Mouse (Mus musculus) lung, postnatal 14 days (tissue): Measurements from ENCODE around the gene Trip6.

Experiments
- DNase-seq: peaks from one replicate; pipeline ENCODE4 v3.0.0; 2021

Trip6 gene

DNA sequence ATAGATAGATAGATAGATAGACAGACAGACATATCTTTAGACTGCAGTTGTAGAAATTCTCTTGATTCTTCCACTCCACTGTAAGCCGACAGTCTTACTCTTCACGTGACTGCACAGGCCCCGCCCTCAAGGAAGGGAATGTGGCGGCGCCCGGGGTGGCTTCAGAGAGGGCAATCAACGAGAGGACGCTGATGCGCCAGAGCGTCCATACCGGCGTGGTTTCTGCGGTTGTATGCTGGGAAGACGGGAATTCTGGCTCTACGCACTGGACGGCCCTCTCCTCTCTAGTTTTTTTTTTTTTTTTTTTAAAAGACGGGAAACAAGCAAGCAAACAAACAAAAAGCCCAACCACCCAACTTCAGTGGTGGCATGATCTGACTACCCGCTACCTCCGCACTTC, 24.1 kb upstream of the Trip6 start:
- peak; percentile 91 for DNase-seq

- no peak for DNase-seq
Measured at GRCm38 (mm10) chr5:137337190-137337589, 23.0 kb upstream of the Trip6 start.

DNA sequence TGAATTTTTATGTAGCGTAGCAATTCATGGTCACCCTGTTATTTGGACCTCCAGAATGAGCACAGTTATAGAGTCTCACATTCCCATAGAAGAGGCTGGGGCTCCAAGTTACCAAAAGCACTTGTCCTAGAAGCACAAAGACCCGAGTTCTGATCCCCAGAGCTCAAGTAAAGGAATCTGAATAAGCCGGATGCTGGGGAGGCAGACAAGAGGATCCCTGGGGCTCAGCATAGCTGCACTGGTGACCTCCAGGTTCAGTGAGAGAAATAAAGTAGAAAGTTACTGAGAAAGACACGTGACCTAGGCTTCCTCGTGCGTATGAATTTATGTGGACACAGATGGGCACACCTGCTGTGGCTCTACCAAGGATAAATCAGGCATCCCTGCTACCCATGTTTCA, 20.9 kb upstream of the Trip6 start:
- no peak for DNase-seq

DNA sequence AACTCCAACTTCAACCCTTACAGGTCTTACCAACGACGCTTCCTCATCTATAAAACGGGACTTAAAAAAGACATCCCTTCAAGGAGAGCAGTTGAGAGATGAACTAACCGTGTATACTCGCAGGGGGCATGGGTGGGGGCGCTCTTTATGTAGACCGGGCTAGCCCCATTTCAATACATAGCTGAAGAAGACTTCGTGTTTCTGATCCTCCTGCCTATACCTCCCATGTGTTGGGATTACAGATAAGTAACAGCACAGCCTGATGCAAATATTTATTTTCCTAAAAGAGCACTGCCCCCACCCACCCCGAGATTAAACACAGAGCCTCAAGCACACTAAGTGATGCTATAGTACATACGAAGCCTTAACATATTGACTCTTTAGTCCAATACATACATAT, 20.1 kb upstream of the Trip6 start:
- DNase-seq, result no peak

GRCm38 (mm10) chr5:137333512-137334174, 19.4 kb upstream of the Trip6 start, which contains the start of gene Slc12a9:
Gene Slc12a9 (minus strand): TSS chr5:137333597.
- peak; percentile 96 for DNase-seq

GRCm38 (mm10) chr5:137332857-137333511, 18.8 kb upstream of the Trip6 start:
- no peak for DNase-seq

DNA sequence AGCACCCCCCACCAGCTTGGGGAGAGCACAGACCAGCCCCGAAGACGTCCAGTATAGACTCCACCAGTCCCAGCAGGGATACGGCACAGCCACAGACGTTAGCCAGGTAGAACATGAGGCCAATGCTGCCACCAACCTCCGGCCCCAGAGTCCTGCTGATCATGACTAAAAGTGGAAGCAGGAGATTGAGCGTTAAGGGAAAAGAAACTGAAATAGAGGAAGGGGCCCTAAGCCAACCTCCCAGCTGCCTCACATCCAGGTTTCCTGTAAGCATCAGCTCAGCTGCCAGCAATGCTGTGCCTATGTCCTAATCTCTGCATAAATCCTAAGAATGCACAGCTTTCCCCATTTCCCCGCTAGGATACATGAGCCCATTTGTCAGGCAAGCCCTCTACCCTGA, 16.7 kb upstream of the Trip6 start:
- DNase-seq, result no peak

DNA sequence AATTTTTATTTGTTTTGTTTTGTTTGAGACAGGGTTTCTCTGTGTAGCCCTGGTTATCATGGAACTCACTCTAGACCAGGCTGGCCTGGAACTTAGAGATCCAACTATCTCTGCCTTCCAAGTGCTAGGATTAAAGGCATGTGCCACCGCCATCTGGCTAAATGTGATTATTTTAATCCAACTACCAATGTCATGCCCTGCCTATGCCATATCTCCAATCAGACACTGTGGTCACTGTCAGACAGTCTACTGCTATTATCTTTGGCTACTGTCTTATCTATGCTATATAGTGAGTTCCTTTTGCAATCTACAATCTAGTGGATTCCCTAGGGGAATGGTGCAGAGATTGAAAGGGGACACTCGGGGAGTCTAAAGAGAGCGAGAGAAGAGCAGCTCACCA, 6.8 kb upstream of the Trip6 start:
- no peak for DNase-seq

- no peak for DNase-seq
Measured at GRCm38 (mm10) chr5:137318570-137318969, 4.4 kb upstream of the Trip6 start.

GRCm38 (mm10) chr5:137317361-137317760, 3.2 kb upstream of the Trip6 start:
- DNase-seq, result no peak

DNA sequence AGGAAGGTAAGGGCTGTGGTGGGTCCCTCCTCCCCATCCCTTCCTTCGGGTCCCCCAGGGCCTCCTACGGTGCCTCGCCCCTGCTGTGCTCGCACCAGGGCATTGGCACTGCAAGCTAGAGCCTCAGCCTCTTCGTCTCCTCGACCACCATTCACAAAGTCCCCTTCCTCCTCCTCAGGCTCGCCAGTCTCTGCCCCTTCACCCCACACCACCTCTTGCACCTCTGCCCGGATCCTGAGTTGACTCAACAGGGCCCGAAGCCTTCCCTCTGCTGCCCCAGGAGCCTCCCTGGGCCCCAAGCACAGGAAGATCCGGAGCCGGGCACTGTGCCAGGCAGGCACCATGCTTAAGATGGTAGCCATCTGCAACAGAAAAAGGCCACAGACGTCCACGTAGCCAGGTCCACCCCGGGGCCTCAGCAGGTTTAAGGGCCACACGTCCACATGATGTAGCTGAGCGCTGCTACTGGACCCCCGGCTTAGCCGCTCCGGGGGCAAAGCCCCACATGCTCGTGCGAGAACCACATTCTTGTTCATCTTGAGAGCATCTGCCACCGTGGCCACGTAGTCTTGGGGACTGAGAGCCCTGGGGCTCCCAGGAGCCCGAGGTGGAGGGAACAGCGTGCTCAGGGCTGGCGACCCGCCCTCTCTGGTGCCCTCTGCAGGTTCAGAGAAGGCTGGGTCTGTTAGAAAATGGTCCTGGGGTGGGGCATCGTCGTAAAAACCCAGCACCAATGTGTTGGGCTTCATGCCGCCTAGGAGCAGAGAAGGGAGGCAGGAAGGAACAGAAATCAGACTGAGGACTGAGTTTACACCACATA, 1.1 kb upstream of the Trip6 start:
- DNase-seq, result peak; percentile 63

DNA sequence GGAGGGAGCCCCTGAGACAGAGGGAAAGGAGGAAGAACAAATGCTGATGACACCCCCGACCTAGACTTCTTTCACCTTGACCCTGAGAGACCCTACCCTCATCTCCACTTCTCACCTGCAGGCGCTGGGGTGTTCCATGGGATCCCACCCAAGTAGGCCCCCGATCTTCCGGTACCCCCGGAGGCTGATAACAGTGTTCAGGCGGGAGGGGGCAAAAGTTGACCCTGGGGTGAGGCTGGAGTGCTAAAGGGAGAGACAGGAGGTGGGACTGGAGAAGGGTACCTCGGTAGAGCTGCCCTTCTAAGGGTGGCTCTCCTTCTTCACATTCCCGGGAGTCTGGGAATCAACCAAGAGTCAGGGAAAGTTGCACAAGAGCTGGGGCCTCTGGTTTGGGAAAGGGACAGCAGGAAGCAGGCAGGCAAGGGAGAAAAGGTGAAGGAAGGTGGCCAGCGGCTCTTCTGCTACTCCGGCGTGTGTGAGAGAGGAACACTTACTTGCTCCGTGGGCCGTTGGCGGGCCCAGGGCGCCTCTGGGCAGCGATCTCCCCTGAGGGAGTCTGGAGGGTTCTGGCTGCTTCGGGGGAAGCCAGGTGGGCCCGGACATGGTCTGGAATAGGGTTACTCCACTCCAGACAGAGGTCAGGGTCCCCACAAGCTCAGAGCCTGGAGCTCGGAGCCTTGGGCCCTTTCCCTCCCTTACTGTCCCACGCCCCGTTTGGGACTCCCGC, 575 bp downstream of the Trip6 start:
- DNase-seq, result peak; percentile 40

GRCm38 (mm10) chr5:137308356-137308755, 5.8 kb downstream of the Trip6 start:
- DNase-seq, result no peak

GRCm38 (mm10) chr5:137307071-137307912, 6.9 kb downstream of the Trip6 start, which contains the start of gene Srrt:
Gene Srrt (minus strand): TSS chr5:137307674.
- DNase-seq, result peak; percentile 91

DNA sequence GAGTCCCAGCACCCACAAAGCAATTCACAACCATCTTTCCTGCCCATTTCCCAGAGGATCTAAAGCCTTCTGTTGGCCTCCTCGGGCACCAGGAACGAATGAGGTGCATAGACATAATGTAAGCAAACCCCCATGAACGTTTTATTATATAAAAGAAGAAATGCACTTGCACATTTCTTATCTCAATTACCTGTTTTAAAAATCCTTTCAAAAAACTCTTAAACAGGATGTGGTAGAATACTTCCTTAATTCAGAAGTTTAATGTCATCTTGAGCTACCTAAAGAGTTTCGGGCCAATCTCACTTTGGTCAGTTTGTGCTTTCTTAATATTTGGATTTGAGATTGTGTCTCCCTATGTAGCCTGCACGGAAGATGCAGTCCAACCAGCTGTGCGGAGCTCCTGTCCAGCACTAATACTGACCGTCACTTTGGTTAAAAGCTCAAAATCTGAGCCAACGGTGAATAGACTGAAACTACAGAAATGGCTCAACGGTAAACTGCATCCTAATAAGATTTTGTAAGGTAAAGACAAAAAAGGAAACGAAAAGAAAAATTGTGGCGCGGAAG, 7.7 kb downstream of the Trip6 start:
- DNase-seq, result no peak

GRCm38 (mm10) chr5:137305822-137306221, 8.4 kb downstream of the Trip6 start:
- no peak for DNase-seq

DNA sequence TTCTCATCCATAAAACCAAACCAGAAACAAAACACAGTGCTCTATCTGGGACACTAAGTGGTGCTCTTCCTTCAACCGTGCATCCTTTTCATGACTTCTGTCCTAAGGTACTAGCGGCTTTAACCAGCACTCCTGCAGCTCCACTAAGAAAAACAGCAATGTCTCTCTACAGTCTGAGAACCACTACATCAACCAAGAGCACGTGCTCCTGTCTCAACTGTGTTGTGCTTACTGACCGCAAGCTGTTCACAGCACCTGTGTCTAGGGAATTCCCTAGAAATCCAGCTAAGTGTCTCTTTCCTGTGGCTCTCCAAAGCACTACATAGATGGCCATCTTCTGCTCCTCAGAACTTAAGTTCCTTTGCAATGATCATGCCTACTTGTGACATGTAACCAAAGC, 9.4 kb downstream of the Trip6 start:
- no peak for DNase-seq

DNA sequence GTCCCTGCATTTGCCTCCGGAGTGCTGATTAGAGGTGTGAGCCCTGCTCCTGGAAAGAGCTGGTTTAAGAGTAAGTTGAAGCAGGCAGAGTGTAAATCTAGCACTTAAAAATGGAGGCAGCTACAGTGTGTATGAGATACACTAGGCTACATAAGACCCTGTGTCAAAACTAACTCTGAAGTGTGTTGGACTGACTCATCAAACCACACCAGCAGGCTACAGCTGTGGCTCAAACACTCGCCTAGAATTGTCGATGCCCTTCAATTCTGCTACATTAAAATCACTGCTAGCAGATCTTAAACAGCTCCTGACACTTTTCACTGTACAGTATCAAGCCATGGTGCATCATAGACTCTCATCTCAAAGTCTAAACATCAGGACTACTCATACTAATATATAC, 10.0 kb downstream of the Trip6 start:
- DNase-seq, result no peak

GRCm38 (mm10) chr5:137303609-137304008, 10.6 kb downstream of the Trip6 start:
- DNase-seq, result no peak

GRCm38 (mm10) chr5:137301253-137301652, 13.0 kb downstream of the Trip6 start:
- no peak for DNase-seq

GRCm38 (mm10) chr5:137299240-137299639, 15.0 kb downstream of the Trip6 start:
- DNase-seq, result no peak

DNA sequence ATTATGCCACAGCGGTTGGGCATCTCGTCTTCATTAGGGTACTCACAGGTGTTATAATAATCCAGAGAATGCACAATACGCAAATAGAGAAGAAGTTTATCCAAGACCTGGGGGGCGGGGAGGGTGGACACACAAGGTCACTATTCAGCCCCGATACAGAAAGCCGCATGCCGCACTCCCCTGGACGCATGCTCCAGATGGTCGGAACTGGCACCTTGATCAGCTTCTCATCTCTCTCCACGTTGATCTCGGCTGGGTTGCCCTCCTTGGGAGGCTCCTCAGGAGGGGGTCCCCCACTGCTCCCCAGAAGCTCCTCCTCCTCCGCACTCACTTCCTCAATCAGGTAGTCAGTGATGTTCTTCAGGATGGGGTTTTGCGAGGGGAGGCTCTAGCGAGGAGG, 17.1 kb downstream of the Trip6 start:
- no peak for DNase-seq
